Mouse (Mus musculus) kidney, embryonic 16.5 days (tissue): ENCODE measurements at regions not wholly inside any gene's neighbourhood (a gene's known extent, or its start where the extent isn't known, plus 50 kb on each side); places are given as distances from the start of the nearest gene placed in this dataset.
A peak's percentile ranks its signal among the peaks of the same experiment; 100 is the strongest.

Source experiments
- ATAC-seq: fragments of 200-750 bp; cut with Nextera tagmentation; 2 replicates; pipeline ENCODE4 v1.8.0; 2017; ENCODE audit warnings: moderate TSS enrichment; ENCODE audit not compliant: low FRiP score, low TSS enrichment
- H3K27ac ChIP-seq: fragments of 300-500 bp; sonication (generic); 2 replicates; pipeline ENCODE4 v1.5.1; 2014; ENCODE audit warnings: low read length
- H3K27me3 ChIP-seq: fragments of 300-500 bp; sonication (generic); 2 replicates; pipeline ENCODE4 v1.6.1; 2014; ENCODE audit warnings: low read length, control low read depth, mixed read lengths; ENCODE audit not compliant: insufficient read depth
- H3K36me3 ChIP-seq: fragments of 300-500 bp; sonication (generic); 2 replicates; pipeline ENCODE4 v1.6.1; 2014; ENCODE audit warnings: low read length, control low read depth, mixed read lengths; ENCODE audit not compliant: insufficient read depth
- H3K4me1 ChIP-seq: fragments of 300-500 bp; sonication (generic); 2 replicates; pipeline ENCODE4 v1.6.1; 2014; ENCODE audit warnings: low read length, control low read depth, mixed read lengths; ENCODE audit not compliant: insufficient read depth
- H3K4me2 ChIP-seq: fragments of 300-500 bp; sonication (generic); replicated peaks from 2 replicates; pipeline ENCODE4 v1.6.1; 2014; ENCODE audit warnings: low read depth, low read length
- H3K4me3 ChIP-seq: fragments of 300-500 bp; sonication (generic); 2 replicates; pipeline ENCODE4 v1.5.1; 2014; ENCODE audit warnings: mild to moderate bottlenecking, low read length
- H3K9ac ChIP-seq: fragments of 300-500 bp; sonication (generic); replicated peaks from 2 replicates; pipeline ENCODE4 v1.6.1; 2014; ENCODE audit warnings: low read length
- H3K9me3 ChIP-seq: fragments of 300-500 bp; sonication (generic); 2 replicates; pipeline ENCODE4 v1.6.1; 2016; ENCODE audit warnings: low read length, control low read depth
- WGBS: fragments of 180-500 bp; shearing (Covaris S2); extraction: QIAGEN DNeasy Blood & Tissue Kit; methylation state at CpG from one replicate; pipeline ENCODE4 v1.1.7; 2014; 5-methylcytosine and 5-hydroxymethylcytosine counted together

GRCm38 (mm10) chr17:76703823-76704222 is 1152.1 kb upstream of the Fam98a start:
- H3K27ac ChIP-seq, result no peak overlapping the region
- H3K27me3 ChIP-seq, result no peaks in the 10 kb centered on the region
- no peak overlapping the region for H3K4me2 ChIP-seq
- ATAC-seq, result no peak
- no peaks in the 10 kb centered on the region for H3K4me1 ChIP-seq
- H3K9ac ChIP-seq, result no peak overlapping the region
- no peaks in the 10 kb centered on the region for H3K36me3 ChIP-seq
- H3K9me3 ChIP-seq, result no peaks in the 10 kb centered on the region
- H3K4me3 ChIP-seq, result no peak overlapping the region

- Histone ChIP-seq H3K9me3 (no peaks in the 10 kb centered on the region), H3K27me3 (no peaks in the 10 kb centered on the region), H3K36me3 (no peaks in the 10 kb centered on the region), H3K9ac (no peak overlapping the region), H3K27ac (no peak overlapping the region), H3K4me2 (no peak overlapping the region), H3K4me1 (no peaks in the 10 kb centered on the region), H3K4me3 (no peak overlapping the region)
- 71% methylated on average over 3 of the region's 3 CpGs for WGBS
- ATAC-seq, result no peak
Observed at GRCm38 (mm10) chr17:76696219-76696618, 1144.5 kb upstream of the Fam98a start.

DNA sequence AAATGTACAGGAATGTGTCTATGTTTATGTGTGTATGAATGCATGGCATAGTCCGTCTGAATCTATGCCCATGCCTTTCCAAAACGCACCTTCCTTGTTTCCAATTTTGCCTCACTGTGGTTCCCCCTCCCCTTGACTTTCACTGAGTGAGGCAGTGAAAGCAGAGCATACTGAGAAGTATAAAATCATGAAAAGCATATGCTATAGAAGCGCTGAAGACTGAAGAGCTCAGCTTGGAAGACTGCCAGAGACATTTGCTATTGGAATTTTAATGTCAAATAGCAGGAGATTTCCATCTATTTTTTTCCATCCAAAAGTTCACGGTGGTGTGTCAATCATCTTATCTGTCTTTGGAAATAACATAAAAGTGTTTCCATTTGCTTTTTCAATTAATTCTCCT is 1106.3 kb upstream of the Fam98a start:
- H3K27me3 ChIP-seq, result no peaks in the 10 kb centered on the region
- H3K27ac ChIP-seq, result no peak overlapping the region
- H3K9me3 ChIP-seq, result no peaks in the 10 kb centered on the region
- WGBS, result 69% methylated on average over 4 of the region's 4 CpGs
- H3K4me1 ChIP-seq, result no peaks in the 10 kb centered on the region
- H3K9ac ChIP-seq, result no peak overlapping the region
- no peak for ATAC-seq
- H3K36me3 ChIP-seq, result no peaks in the 10 kb centered on the region
- H3K4me2 ChIP-seq, result no peak overlapping the region
- no peak overlapping the region for H3K4me3 ChIP-seq

- Histone ChIP-seq H3K27me3 (no peaks in the 10 kb centered on the region), H3K36me3 (no peaks in the 10 kb centered on the region), H3K27ac (no peak overlapping the region), H3K4me3 (no peak overlapping the region), H3K9ac (no peak overlapping the region), H3K4me1 (no peaks in the 10 kb centered on the region), H3K9me3 (no peaks in the 10 kb centered on the region), H3K4me2 (no peak overlapping the region)
- ATAC-seq, result no peak
- 88% methylated on average over 7 of the region's 7 CpGs for WGBS
Observed at GRCm38 (mm10) chr17:76625976-76626375, 1074.2 kb upstream of the Fam98a start.

DNA sequence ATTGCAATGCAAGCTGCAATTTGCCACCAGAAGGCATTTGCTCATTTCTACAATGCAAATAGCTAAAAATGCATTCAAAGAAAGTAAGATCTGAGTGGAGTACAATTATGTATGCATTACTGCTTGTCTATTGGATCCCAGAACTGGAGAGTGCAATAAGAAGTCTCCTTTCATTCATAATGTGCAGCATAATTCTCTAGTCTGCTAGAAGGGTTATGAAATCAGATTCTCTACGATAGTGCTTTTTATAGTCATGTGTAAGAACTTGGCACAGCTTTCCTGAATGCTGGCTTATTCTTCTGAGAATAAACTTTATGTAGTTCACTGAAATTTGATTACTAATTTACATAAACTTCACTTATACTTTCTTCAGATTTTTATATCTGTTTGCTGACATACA is 1053.5 kb upstream of the Fam98a start:
- no peak overlapping the region for H3K4me3 ChIP-seq
- H3K36me3 ChIP-seq, result no peaks in the 10 kb centered on the region
- H3K27ac ChIP-seq, result no peak overlapping the region
- no peaks in the 10 kb centered on the region for H3K4me1 ChIP-seq
- no peak overlapping the region for H3K9ac ChIP-seq
- no peaks in the 10 kb centered on the region for H3K27me3 ChIP-seq
- no peak overlapping the region for H3K4me2 ChIP-seq
- no peak for ATAC-seq
- H3K9me3 ChIP-seq, result no peaks in the 10 kb centered on the region
- WGBS, result 86% methylated on average over 1 of the region's 1 CpGs

DNA sequence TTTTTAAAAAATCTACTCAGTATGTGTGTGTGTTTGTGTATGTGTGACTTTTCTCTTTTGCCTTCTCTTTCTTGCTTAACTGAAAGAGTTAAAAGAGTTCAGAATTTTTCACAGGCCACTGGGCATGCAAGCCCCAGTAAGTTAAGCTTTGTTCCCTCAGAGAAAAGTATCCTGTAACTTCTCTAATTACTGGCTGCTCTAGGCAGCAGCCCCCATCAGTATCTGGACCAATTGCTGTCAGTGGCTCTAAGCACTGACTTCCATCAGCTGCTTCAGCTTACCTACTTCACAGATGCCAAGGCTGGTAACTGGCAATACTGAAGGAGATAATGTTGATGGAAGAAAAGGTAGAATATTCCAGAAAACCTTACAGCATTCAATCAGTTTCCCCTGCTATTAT is 1026.6 kb upstream of the Fam98a start:
- Histone ChIP-seq H3K27ac (no peak overlapping the region), H3K4me1 (no peaks in the 10 kb centered on the region), H3K4me2 (no peak overlapping the region), H3K9me3 (no peaks in the 10 kb centered on the region), H3K4me3 (no peak overlapping the region), H3K9ac (no peak overlapping the region), H3K36me3 (no peaks in the 10 kb centered on the region), H3K27me3 (no peaks in the 10 kb centered on the region)
- ATAC-seq, result peak; percentile 82; the same call in 1 of the 2 replicates

- Histone ChIP-seq H3K9me3 (no peaks in the 10 kb centered on the region), H3K27ac (no peak overlapping the region), H3K36me3 (no peaks in the 10 kb centered on the region), H3K4me2 (no peak overlapping the region), H3K4me1 (no peaks in the 10 kb centered on the region), H3K9ac (no peak overlapping the region), H3K27me3 (no peaks in the 10 kb centered on the region), H3K4me3 (no peak overlapping the region)
- 83% methylated on average over 1 of the region's 1 CpGs for WGBS
- ATAC-seq, result no peak
Observed at GRCm38 (mm10) chr17:76559725-76560124, 1008.0 kb upstream of the Fam98a start.

GRCm38 (mm10) chr17:76545566-76545965 is 993.8 kb upstream of the Fam98a start:
- H3K27ac ChIP-seq, result no peak overlapping the region
- no peaks in the 10 kb centered on the region for H3K36me3 ChIP-seq
- H3K4me2 ChIP-seq, result no peak overlapping the region
- H3K4me1 ChIP-seq, result no peaks in the 10 kb centered on the region
- H3K9me3 ChIP-seq, result no peaks in the 10 kb centered on the region
- H3K9ac ChIP-seq, result no peak overlapping the region
- WGBS, result 79% methylated on average over 3 of the region's 3 CpGs
- H3K27me3 ChIP-seq, result no peaks in the 10 kb centered on the region
- ATAC-seq, result no peak
- no peak overlapping the region for H3K4me3 ChIP-seq

- Histone ChIP-seq H3K27me3 (no peaks in the 10 kb centered on the region), H3K4me3 (no peak overlapping the region), H3K9me3 (no peaks in the 10 kb centered on the region), H3K27ac (no peak overlapping the region), H3K4me1 (no peaks in the 10 kb centered on the region), H3K9ac (no peak overlapping the region), H3K36me3 (no peaks in the 10 kb centered on the region), H3K4me2 (no peak overlapping the region)
- no peak for ATAC-seq
Observed at GRCm38 (mm10) chr17:76535772-76536171, 984.0 kb upstream of the Fam98a start.

DNA sequence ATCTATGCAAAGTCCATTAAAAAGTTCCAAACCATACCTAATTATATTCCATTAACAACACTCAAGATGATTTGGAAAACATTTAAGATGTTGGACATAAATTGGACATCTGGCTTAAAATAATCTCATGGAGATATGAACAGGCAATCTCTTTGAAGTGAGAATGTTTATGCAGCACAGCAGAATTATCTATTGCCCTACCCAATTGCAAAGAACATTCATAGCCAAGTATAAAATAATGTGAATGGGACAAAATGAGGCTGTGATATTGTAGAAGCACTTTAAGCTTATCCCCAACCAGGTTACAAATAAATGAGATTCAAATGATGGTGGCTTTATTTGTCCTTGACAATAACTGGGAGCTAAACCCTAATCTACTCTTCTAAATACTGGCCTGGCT is 950.0 kb upstream of the Fam98a start:
- no peak for ATAC-seq
- Histone ChIP-seq H3K27ac (no peak overlapping the region), H3K9me3 (no peaks in the 10 kb centered on the region), H3K4me1 (no peaks in the 10 kb centered on the region), H3K9ac (no peak overlapping the region), H3K27me3 (no peaks in the 10 kb centered on the region), H3K36me3 (no peaks in the 10 kb centered on the region), H3K4me2 (no peak overlapping the region), H3K4me3 (no peak overlapping the region)

DNA sequence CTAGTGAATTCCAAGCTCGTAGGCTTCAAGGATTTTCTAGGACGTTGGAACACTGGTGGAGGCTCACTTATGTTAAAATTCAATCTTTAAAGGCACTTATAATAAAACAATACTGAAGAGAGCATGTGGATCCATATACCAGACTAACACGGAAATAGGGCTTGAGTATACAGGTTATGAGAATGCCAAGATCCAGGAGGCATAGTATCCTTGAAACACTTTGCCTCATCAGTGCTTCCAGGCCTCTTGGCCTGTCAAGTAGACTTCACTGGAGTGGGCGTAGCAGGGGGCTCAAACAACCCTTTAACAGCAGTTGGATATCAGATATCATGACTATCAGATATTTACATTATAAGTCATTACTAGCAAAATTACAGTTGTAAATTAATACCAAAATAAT is 948.7 kb upstream of the Fam98a start:
- WGBS, result 85% methylated on average over 4 of the region's 4 CpGs
- Histone ChIP-seq H3K4me1 (no peaks in the 10 kb centered on the region), H3K4me2 (no peak overlapping the region), H3K36me3 (no peaks in the 10 kb centered on the region), H3K4me3 (no peak overlapping the region), H3K9ac (no peak overlapping the region), H3K27me3 (no peaks in the 10 kb centered on the region), H3K9me3 (no peaks in the 10 kb centered on the region), H3K27ac (no peak overlapping the region)
- ATAC-seq, result no peak
